Mouse (Mus musculus): ENCODE data around the gene Ube2b. TPM values are rescaled to one million over a fixed set of nuclear protein-coding genes. Genes with fewer than 3 reads are reported as not detected.

The Ube2b gene
- polyA plus RNA-seq, 1 experiment from 2014 or later = 139 TPM

DNA sequence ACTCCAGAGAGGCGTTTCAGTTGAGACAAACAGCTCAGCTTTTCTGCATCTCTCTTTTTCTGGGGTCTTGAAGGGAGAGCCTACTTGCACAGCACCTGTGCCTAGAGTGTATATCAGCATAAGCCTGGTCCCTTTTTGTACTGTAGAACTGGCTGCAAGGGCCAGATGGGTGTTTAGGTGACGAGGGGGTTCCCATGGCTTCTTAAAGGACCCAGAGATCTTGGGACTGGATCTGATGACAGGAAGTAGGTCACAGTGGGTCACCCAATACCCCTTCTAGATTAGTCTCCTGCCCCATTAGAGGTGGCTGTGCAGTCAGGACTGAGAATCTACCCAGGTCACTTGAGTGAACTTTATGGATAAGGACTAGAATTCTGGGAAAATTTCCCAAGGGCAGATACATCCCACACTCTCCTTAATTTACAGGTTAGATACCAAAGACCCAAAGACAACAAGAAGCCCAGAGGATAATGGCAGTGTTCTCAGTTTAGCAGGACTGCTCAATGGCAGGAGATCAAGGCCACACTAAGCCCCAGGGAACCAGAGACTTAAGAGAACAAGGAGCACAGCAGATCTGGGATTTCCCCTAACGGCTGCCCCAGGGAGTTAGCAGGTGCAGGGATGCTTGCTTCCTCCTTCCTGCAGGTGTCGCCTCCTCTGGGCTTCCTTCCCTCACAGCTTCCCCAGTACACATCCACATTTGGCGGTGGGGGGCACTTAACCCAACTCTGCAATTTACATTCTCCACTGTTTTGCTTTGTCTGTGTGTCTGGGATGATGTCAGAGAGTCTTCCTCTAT lies 64.7 kb downstream of the Ube2b start:
- no peaks in the 10 kb centered on the region for H3K27me3 ChIP-seq (replicated peaks; ENCODE audit: control insufficient read depth, insufficient read depth, low read length)
- H3K9ac ChIP-seq (ENCODE audit: low read length) = no peak overlapping the region
- H3K36me3 ChIP-seq (ENCODE audit: control insufficient read depth, insufficient read depth, low read length) = no peaks in the 10 kb centered on the region
- H3K4me2 ChIP-seq (ENCODE audit: low read length) = no peak overlapping the region
- no peaks in the 10 kb centered on the region for H3K4me1 ChIP-seq (replicated peaks; ENCODE audit: control insufficient read depth, insufficient read depth, low read length)
- 55% methylated on average over 5 of the region's 5 CpGs for WGBS
- H3K4me3 ChIP-seq (ENCODE audit: low read depth, low read length) = no peak overlapping the region
- no peak for DNase-seq (ENCODE audit: low spot score)
- ATAC-seq (replicated peaks; ENCODE audit: low FRiP score, low TSS enrichment, low read depth) = no peak
- no peak overlapping the region for H3K27ac ChIP-seq (ENCODE audit: low read depth)
- H3K9me3 ChIP-seq (ENCODE audit: control insufficient read depth, low read length) = no peaks in the 10 kb centered on the region

Other genes with a start within 250 kb of the Ube2b start
- gene Sec24a, start 237.1 kb downstream of the Ube2b start, polyA plus RNA-seq (2014; fragmentation: Nextera tagmentation; extraction: Ambion mirVana) = 17.0 and 19.2 TPM in 2 replicates
- 119 and 123 TPM in 2 replicates for gene Sar1b, start 237.1 kb downstream of the Ube2b start, polyA plus RNA-seq (2014; fragmentation: Nextera tagmentation; extraction: Ambion mirVana)
- 0.82 and 0.95 TPM in 2 replicates for gene Jade2, start 143.1 kb downstream of the Ube2b start, polyA plus RNA-seq (2014; fragmentation: Nextera tagmentation; extraction: Ambion mirVana)
- gene Cdkn2aipnl, start 33.1 kb downstream of the Ube2b start, polyA plus RNA-seq (2014; fragmentation: Nextera tagmentation; extraction: Ambion mirVana) = 99.5 and 103 TPM in 2 replicates
- gene Cdkl3, start 3.5 kb upstream of the Ube2b start, polyA plus RNA-seq (2014; fragmentation: Nextera tagmentation; extraction: Ambion mirVana) = 5.3 and 6.2 TPM in 2 replicates
- 83.9 and 87.8 TPM in 2 replicates for gene Ppp2ca, start 97.9 kb upstream of the Ube2b start, polyA plus RNA-seq (2014; fragmentation: Nextera tagmentation; extraction: Ambion mirVana)
- gene Olfr1373, start 144.8 kb upstream of the Ube2b start, polyA plus RNA-seq (2014; fragmentation: Nextera tagmentation; extraction: Ambion mirVana) = not detected in 2 replicates
- gene Olfr1371, start 213.2 kb upstream of the Ube2b start, polyA plus RNA-seq (2014; fragmentation: Nextera tagmentation; extraction: Ambion mirVana) = not detected in 2 replicates
- 743 and 772 TPM in 2 replicates for gene Skp1a, start 231.2 kb upstream of the Ube2b start, polyA plus RNA-seq (2014; fragmentation: Nextera tagmentation; extraction: Ambion mirVana)

All from intestine, embryonic 14.5 days (tissue).